Mouse (Mus musculus): ENCODE data around the gene Vipr1. TPM values are rescaled to one million over a fixed set of nuclear protein-coding genes. Genes with fewer than 3 reads are reported as not detected.
A peak's percentile ranks its signal among the peaks of the same experiment; 100 is the strongest.
"Not testable (repeated sequence)": the region's sequence is repeated elsewhere in the genome, so short reads cannot be mapped to it uniquely, and the experiment has no call there.

The Vipr1 gene
- 2.2 and 2.6 TPM in 2 replicates for polyA plus RNA-seq (2012; rRNA removed)

GRCm38 (mm10) chr9:121642401-121643181 is at the start of gene Vipr1:
TSS of gene Vipr1 (plus strand) at chr9:121642716.
- peak within 1 kb of the TSS; percentile 35 for H3K4me3 ChIP-seq (replicated peaks; ENCODE audit: extremely low read depth, low read depth, low read length)
- H3K4me1 ChIP-seq (ENCODE audit: control insufficient read depth, insufficient read depth, low read length) = no peaks in the 10 kb centered on the region
- DNase-seq = peak; percentile 77
- no peak for TF ChIP-seq CTCF (IDR thresholded peaks at IDR 0.05; ENCODE audit: insufficient read depth, low read length)
- TF ChIP-seq POLR2A (IDR thresholded peaks at IDR 0.05; ENCODE audit: borderline replicate concordance, extremely low read depth, low read depth, low read length) = no peak
- WGBS = under 1% methylated on average over 79 of the region's 79 CpGs

GRCm38 (mm10) chr9:121592948-121593550 is 49.5 kb upstream of the Vipr1 start:
- no peaks in the 10 kb centered on the region for H3K4me1 ChIP-seq (ENCODE audit: control insufficient read depth, insufficient read depth, low read length)
- 64% methylated on average over 13 of the region's 13 CpGs for WGBS
- TF ChIP-seq POLR2A (IDR thresholded peaks at IDR 0.05; ENCODE audit: borderline replicate concordance, extremely low read depth, low read depth, low read length) = no peak
- DNase-seq = no peak
- no peak overlapping the region for H3K4me3 ChIP-seq (replicated peaks; ENCODE audit: extremely low read depth, low read depth, low read length)

- DNase-seq; H3K4me1 ChIP-seq (ENCODE audit: control insufficient read depth, insufficient read depth, low read length); H3K4me3 ChIP-seq (replicated peaks; ENCODE audit: extremely low read depth, low read depth, low read length): not testable (repeated sequence)
- WGBS = 82% methylated on average over 3 of the region's 3 CpGs
Observed at GRCm38 (mm10) chr9:121593768-121594167, 48.7 kb upstream of the Vipr1 start.

GRCm38 (mm10) chr9:121594771-121595170 is 47.7 kb upstream of the Vipr1 start:
- Histone ChIP-seq H3K4me1 (ENCODE audit: control insufficient read depth, insufficient read depth, low read length) (no peaks in the 10 kb centered on the region), H3K4me3 (replicated peaks; ENCODE audit: extremely low read depth, low read depth, low read length) (no peak overlapping the region)
- WGBS = 67% methylated on average over 4 of the region's 4 CpGs
- TF ChIP-seq POLR2A (IDR thresholded peaks at IDR 0.05; ENCODE audit: borderline replicate concordance, extremely low read depth, low read depth, low read length) = no peak
- TF ChIP-seq CTCF (IDR thresholded peaks at IDR 0.05; ENCODE audit: insufficient read depth, low read length) = no peak
- no peak for DNase-seq

- WGBS = 62% methylated on average over 2 of the region's 2 CpGs
- no peaks in the 10 kb centered on the region for H3K4me1 ChIP-seq (ENCODE audit: control insufficient read depth, insufficient read depth, low read length)
- TF ChIP-seq CTCF (IDR thresholded peaks at IDR 0.05; ENCODE audit: insufficient read depth, low read length) (no peak), POLR2A (IDR thresholded peaks at IDR 0.05; ENCODE audit: borderline replicate concordance, extremely low read depth, low read depth, low read length) (no peak)
- H3K4me3 ChIP-seq (replicated peaks; ENCODE audit: extremely low read depth, low read depth, low read length) = no peak overlapping the region
- no peak for DNase-seq
Observed at GRCm38 (mm10) chr9:121598106-121598505, 44.4 kb upstream of the Vipr1 start.

GRCm38 (mm10) chr9:121599551-121599950 is 43.0 kb upstream of the Vipr1 start:
- Histone ChIP-seq H3K4me1 (ENCODE audit: control insufficient read depth, insufficient read depth, low read length) (no peaks in the 10 kb centered on the region), H3K4me3 (replicated peaks; ENCODE audit: extremely low read depth, low read depth, low read length) (no peak overlapping the region)
- no peak for TF ChIP-seq POLR2A (IDR thresholded peaks at IDR 0.05; ENCODE audit: borderline replicate concordance, extremely low read depth, low read depth, low read length)
- no peak for TF ChIP-seq CTCF (IDR thresholded peaks at IDR 0.05; ENCODE audit: insufficient read depth, low read length)
- no peak for DNase-seq
- 82% methylated on average over 6 of the region's 6 CpGs for WGBS

- no peaks in the 10 kb centered on the region for H3K4me1 ChIP-seq (ENCODE audit: control insufficient read depth, insufficient read depth, low read length)
- WGBS = 32% methylated on average over 13 of the region's 13 CpGs
- no peak overlapping the region for H3K4me3 ChIP-seq (replicated peaks; ENCODE audit: extremely low read depth, low read depth, low read length)
- TF ChIP-seq POLR2A (IDR thresholded peaks at IDR 0.05; ENCODE audit: borderline replicate concordance, extremely low read depth, low read depth, low read length) (no peak), CTCF (IDR thresholded peaks at IDR 0.05; ENCODE audit: insufficient read depth, low read length) (no peak)
- no peak for DNase-seq
Observed at GRCm38 (mm10) chr9:121600201-121600860, 42.2 kb upstream of the Vipr1 start.

GRCm38 (mm10) chr9:121600861-121601427 is 41.6 kb upstream of the Vipr1 start:
- WGBS = 29% methylated on average over 6 of the region's 6 CpGs
- H3K4me1 ChIP-seq (ENCODE audit: control insufficient read depth, insufficient read depth, low read length) = no peaks in the 10 kb centered on the region
- no peak for DNase-seq
- TF ChIP-seq CTCF (IDR thresholded peaks at IDR 0.05; ENCODE audit: insufficient read depth, low read length) (no peak), POLR2A (IDR thresholded peaks at IDR 0.05; ENCODE audit: borderline replicate concordance, extremely low read depth, low read depth, low read length) (no peak)
- H3K4me3 ChIP-seq (replicated peaks; ENCODE audit: extremely low read depth, low read depth, low read length) = no peak overlapping the region

- no peak for TF ChIP-seq CTCF (IDR thresholded peaks at IDR 0.05; ENCODE audit: insufficient read depth, low read length)
- TF ChIP-seq POLR2A (IDR thresholded peaks at IDR 0.05; ENCODE audit: borderline replicate concordance, extremely low read depth, low read depth, low read length) = no peak
- H3K4me3 ChIP-seq (replicated peaks; ENCODE audit: extremely low read depth, low read depth, low read length) = no peak overlapping the region
- H3K4me1 ChIP-seq (ENCODE audit: control insufficient read depth, insufficient read depth, low read length) = no peaks in the 10 kb centered on the region
- 67% methylated on average over 2 of the region's 2 CpGs for WGBS
- DNase-seq = no peak
Observed at GRCm38 (mm10) chr9:121602381-121602780, 40.1 kb upstream of the Vipr1 start.
